Mouse (Mus musculus) erythroblast, embryonic 14.5 days (primary cell): ENCODE results near the gene Stoml1.

Source experiments
- GATA1 ChIP-seq: IDR thresholded peaks from 2 replicates; pipeline ENCODE4 v1.6.1; 2012; ENCODE audit warnings: low read length, inconsistent platforms, mixed read lengths
- TAL1 ChIP-seq: IDR thresholded peaks from 3 replicates; pipeline ENCODE4 v1.6.1; 2012; ENCODE audit warnings: low read length, inconsistent platforms, mixed read lengths

DNA sequence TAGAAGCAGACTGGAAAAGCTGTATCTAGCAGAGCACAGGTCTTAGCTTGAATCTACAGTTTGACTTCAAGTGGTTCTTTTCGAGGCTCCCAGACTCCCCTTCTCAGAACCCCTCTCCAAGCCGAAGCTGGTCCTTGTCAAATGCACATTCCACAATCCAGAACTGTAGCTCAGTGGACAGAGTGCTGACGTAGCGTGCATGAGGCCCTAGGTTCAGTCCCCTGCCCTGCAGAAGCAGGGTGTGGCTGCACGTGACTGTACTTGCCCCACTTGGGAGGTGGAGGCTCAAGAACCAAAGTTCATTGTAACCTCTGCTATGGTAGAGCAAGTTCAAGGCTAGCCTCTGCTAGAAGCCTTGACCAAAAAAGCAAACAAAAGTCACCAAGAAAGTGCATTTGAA, 26.8 kb downstream of the Stoml1 start:
- no peak for TF ChIP-seq TAL1
- no peak for TF ChIP-seq GATA1
